ENCODE assay signal across 7 mouse cellular contexts in genomic region chr4:120854588-120855319, GRCm38 (mm10). TPM values are rescaled to one million over a fixed set of nuclear protein-coding genes. Genes with fewer than 3 reads are reported as not detected.
A peak's percentile ranks its signal among the peaks of the same experiment; 100 is the strongest.
DNase-seq lines count a peak whose midpoint lies in the region; ATAC-seq and TF ChIP-seq lines count a peak whose summit lies in the region.

Gene Rims3, plus strand, starts transcription at chr4:120854816.

- DNase-seq in WW6 (ENCODE audit: low read depth, low spot score): peak; percentile 28
- DNase-seq in c-Kit-positive CD71-negative TER-119-negative erythroid progenitor cells, embryonic 14.5 days (ENCODE audit: low read depth): peak; percentile 10
- peak; percentile 82 for DNase-seq in forebrain, embryonic 10.5 days (ENCODE audit: extremely low spot score, low spot score)
- DNase-seq in hindbrain, postnatal 0 days (ENCODE audit: low spot score): peak; percentile 72
- DNase-seq in left cerebral cortex, postnatal 10 days (ENCODE audit: extremely low spot score in 1 of 2, low spot score in 2 of 2): peak in 1 of 2 experiments; percentile 76
- peak; percentile 63 for DNase-seq in right cerebral cortex, adult 18-20 months

- intact Hi-C loops in left cerebral cortex, postnatal 10 days (cut with DNase I): no loop called here

- peak within 1 kb of the TSS; percentile 82 for H3K4me3 ChIP-seq in forebrain, embryonic 10.5 days
- H3K4me3 ChIP-seq in hindbrain, postnatal 0 days (ENCODE audit: low read length): peak within 1 kb of the TSS; percentile 71

- H3K4me1 ChIP-seq in forebrain, embryonic 10.5 days: peaks cover 28% of the 10 kb centered on the region
- peaks cover 7% of the 10 kb centered on the region for H3K4me1 ChIP-seq in hindbrain, postnatal 0 days (ENCODE audit: insufficient read depth, low read length)

- peaks cover 63% of the 10 kb centered on the region for H3K27me3 ChIP-seq in forebrain, embryonic 10.5 days (ENCODE audit: poor library complexity, severe bottlenecking)
- H3K27me3 ChIP-seq in hindbrain, postnatal 0 days (ENCODE audit: insufficient read depth, low read length): no peaks in the 10 kb centered on the region

- 2% methylated on average over 65 of the region's 68 CpGs for WGBS in forebrain, embryonic 10.5 days
- 2% methylated on average over 54 of the region's 68 CpGs for WGBS in hindbrain, postnatal 0 days

- peak within 1 kb of the TSS; percentile 67 for H3K4me2 ChIP-seq in hindbrain, postnatal 0 days (ENCODE audit: low read depth, low read length)

- H3K9ac ChIP-seq in hindbrain, postnatal 0 days (replicated peaks; ENCODE audit: low read length): peak within 1 kb of the TSS; percentile 75

- peak within 1 kb of the TSS; percentile 83 for H3K27ac ChIP-seq in forebrain, embryonic 10.5 days
- peak within 1 kb of the TSS; percentile 78 for H3K27ac ChIP-seq in hindbrain, postnatal 0 days

- peak; percentile 84 for ATAC-seq in hindbrain, postnatal 0 days
- ATAC-seq in megakaryocyte progenitor cell, adult 5-6 weeks (replicated peaks; ENCODE audit: poor library complexity): peak; percentile 81

- no peak for TF ChIP-seq CTCF in hindbrain, postnatal 0 days (IDR thresholded peaks at IDR 0.05; ENCODE audit: low read depth)

- H3K9me3 ChIP-seq in forebrain, embryonic 10.5 days: no peaks in the 10 kb centered on the region; the same call in 1 of the 2 replicates
- H3K9me3 ChIP-seq in hindbrain, postnatal 0 days (ENCODE audit: low read length): no peaks in the 10 kb centered on the region

- no peaks in the 10 kb centered on the region for H3K36me3 ChIP-seq in forebrain, embryonic 10.5 days (replicated peaks)
- no peaks in the 10 kb centered on the region for H3K36me3 ChIP-seq in hindbrain, postnatal 0 days (ENCODE audit: insufficient read depth, low read length)

RNA-seq across cellular contexts. Expression of gene Rims3, which starts in this region (rescaled TPM):
- polyA plus RNA-seq in forebrain, embryonic 10.5 days (2016; fragmentation: Nextera tagmentation; extraction: Ambion mirVana): 3.1 and 3.8 TPM in 2 replicates
- total RNA-seq in hindbrain, postnatal 0 days (2014; rRNA removed): 93.7 and 109 TPM in 2 replicates
- polyA plus RNA-seq in hindbrain, postnatal 0 days (2015; fragmentation: Nextera tagmentation; extraction: Ambion mirVana): 22.0 and 22.8 TPM in 2 replicates
- 10 to 100 TPM; 38.9 to 41.0 TPM for total RNA-seq in left cerebral cortex, postnatal 10 days (2021)
- total RNA-seq in megakaryocyte progenitor cell, adult 5-6 weeks (2015): 0.02 and 0.07 TPM in 2 replicates
- total RNA-seq in megakaryocyte progenitor cell, adult 5-6 weeks (2017): 0.14 TPM in 1 of 2 replicates, not detected in the other

Comparison
In these comparisons a context has a peak if more than half of its experiments do, and no peak if none do; other contexts are left out.
1. RNA of gene Rims3 (total RNA-seq): 93.7 to 109 TPM in hindbrain, postnatal 0 days and 38.9 to 41.0 TPM in left cerebral cortex, postnatal 10 days; 0.02 to 0.14 TPM in megakaryocyte progenitor cell, adult 5-6 weeks; every median in the first group is over 10 times any median in the second.
2. Peak in ATAC-seq in megakaryocyte progenitor cell, adult 5-6 weeks; RNA of the gene not detected or under 1 TPM.